In genomic region chr10:75481703-75482102, GRCm38 (mm10) we compare ENCODE assay signal across 24 mouse cellular contexts. TPM values are rescaled to one million over a fixed set of nuclear protein-coding genes. Genes with fewer than 3 reads are reported as not detected.
DNase-seq lines count a peak whose midpoint lies in the region; ATAC-seq and TF ChIP-seq lines count a peak whose summit lies in the region.
"Had no signal": no experiment of that assay in that cellular context is flagged by ENCODE, and none has a peak within 500 bp of the region (broad histone marks: within the 10 kb centered on the region; RNA-seq: fewer than 3 reads in every experiment).

No protein-coding gene starts in this region.

- no peak overlapping the region for H3K9ac ChIP-seq in lung, postnatal 0 days (replicated peaks; ENCODE audit: low read depth)
- H3K9ac ChIP-seq in midbrain, embryonic 11.5 days (ENCODE audit: low read length) = no peak overlapping the region
- H3K9ac ChIP-seq in midbrain, embryonic 14.5 days (replicated peaks; ENCODE audit: low read length) = no peak overlapping the region
- H3K9ac ChIP-seq: embryonic facial prominence, embryonic 12.5 days; forebrain, embryonic 13.5 days; forebrain, embryonic 15.5 days had no signal

- H3K27ac ChIP-seq in lung, postnatal 0 days (ENCODE audit: low read length) = no peak overlapping the region
- no peak overlapping the region for H3K27ac ChIP-seq in midbrain, embryonic 11.5 days (ENCODE audit: low read depth, low read length)
- no peak overlapping the region for H3K27ac ChIP-seq in midbrain, embryonic 14.5 days (replicated peaks; ENCODE audit: low read depth, low read length)
- H3K27ac ChIP-seq: embryonic facial prominence, embryonic 10.5 days; embryonic facial prominence, embryonic 12.5 days; forebrain, embryonic 13.5 days; forebrain, embryonic 15.5 days had no signal

- H3K27me3 ChIP-seq in lung, postnatal 0 days (replicated peaks; ENCODE audit: insufficient read depth, low read length) = no peaks in the 10 kb centered on the region
- no peaks in the 10 kb centered on the region for H3K27me3 ChIP-seq in midbrain, embryonic 11.5 days (ENCODE audit: control insufficient read depth, insufficient read depth, low read length)
- no peaks in the 10 kb centered on the region for H3K27me3 ChIP-seq in midbrain, embryonic 14.5 days (ENCODE audit: control insufficient read depth, insufficient read depth, low read length)
- H3K27me3 ChIP-seq: CH12.LX; embryonic facial prominence, embryonic 12.5 days; forebrain, embryonic 13.5 days; forebrain, embryonic 15.5 days; Patski had no signal

- WGBS in lung, postnatal 0 days = 77% methylated on average over 4 of the region's 4 CpGs
- 68% methylated on average over 4 of the region's 4 CpGs for WGBS in lung, adult 2 months
- WGBS in midbrain, embryonic 11.5 days = 85% methylated on average over 4 of the region's 4 CpGs
- 89% methylated on average over 4 of the region's 4 CpGs for WGBS in midbrain, embryonic 14.5 days

- TF ChIP-seq CTCF in lung, postnatal 0 days (IDR thresholded peaks at IDR 0.05) = no peak
- no peak for TF ChIP-seq CTCF in lung, adult 2 months (IDR thresholded peaks at IDR 0.05; ENCODE audit: insufficient read depth, low read length)

- DNase-seq in heart, adult 11 months = peak; percentile 85
- no peak for DNase-seq in heart, adult 8-10 months (ENCODE audit: low spot score)
- DNase-seq in lung, postnatal 0 days (ENCODE audit: low spot score) = peak; percentile 59
- no peak for DNase-seq in lung, adult 2 months
- peak; percentile 39 for DNase-seq in midbrain, embryonic 11.5 days (ENCODE audit: low spot score, missing footprints)
- DNase-seq in midbrain, embryonic 14.5 days = no peak
- DNase-seq: adrenal gland, adult 8-10 months; adrenal gland, postnatal 14 days; adrenal gland, postnatal 36 days; B cell, adult 2 months; cerebellum, adult 11-12 months; cerebellum, adult 2 months; cerebellum, adult 9-10 months; cerebellum, postnatal 10 days; cerebellum, postnatal 25 days had no signal

- no peak for ATAC-seq in lung, postnatal 0 days
- ATAC-seq in midbrain, embryonic 11.5 days (ENCODE audit: low FRiP score) = no peak
- no peak for ATAC-seq in midbrain, embryonic 14.5 days (ENCODE audit: low FRiP score, low TSS enrichment)
- ATAC-seq: activated CD4-positive, CD25-positive, alpha-beta regulatory T cell, adult 4 months; CD4-positive, CD25-positive, alpha-beta regulatory T cell, adult 4 months; forebrain, embryonic 13.5 days; forebrain, embryonic 15.5 days; Patski had no signal

- H3K9me3 ChIP-seq in lung, postnatal 0 days (ENCODE audit: low read length) = no peaks in the 10 kb centered on the region
- no peaks in the 10 kb centered on the region for H3K9me3 ChIP-seq in midbrain, embryonic 11.5 days (ENCODE audit: control insufficient read depth, low read length)
- no peaks in the 10 kb centered on the region for H3K9me3 ChIP-seq in midbrain, embryonic 14.5 days (ENCODE audit: control insufficient read depth, low read length)
- H3K9me3 ChIP-seq: embryonic facial prominence, embryonic 10.5 days; embryonic facial prominence, embryonic 12.5 days; forebrain, embryonic 13.5 days; forebrain, embryonic 15.5 days; G1E had no signal

- H3K36me3 ChIP-seq in lung, postnatal 0 days (ENCODE audit: insufficient read depth, low read length) = no peaks in the 10 kb centered on the region
- H3K36me3 ChIP-seq in midbrain, embryonic 11.5 days (ENCODE audit: control insufficient read depth, insufficient read depth, low read length) = no peaks in the 10 kb centered on the region
- no peaks in the 10 kb centered on the region for H3K36me3 ChIP-seq in midbrain, embryonic 14.5 days (ENCODE audit: control insufficient read depth, insufficient read depth, low read length)
- H3K36me3 ChIP-seq: embryonic facial prominence, embryonic 10.5 days; embryonic facial prominence, embryonic 12.5 days; forebrain, embryonic 15.5 days; G1E had no signal

- no peak for TF ChIP-seq EP300 in lung, postnatal 0 days (IDR thresholded peaks at IDR 0.05)

- no peak for TF ChIP-seq POLR2A in lung, adult 2 months (IDR thresholded peaks at IDR 0.05; ENCODE audit: borderline replicate concordance, extremely low read depth, low read depth, low read length)

- H3K4me3 ChIP-seq in lung, postnatal 0 days (ENCODE audit: low read depth, low read length) = no peak overlapping the region
- H3K4me3 ChIP-seq in lung, adult 2 months (replicated peaks; ENCODE audit: extremely low read depth, low read depth, low read length) = no peak overlapping the region
- H3K4me3 ChIP-seq in midbrain, embryonic 11.5 days (ENCODE audit: low read depth, low read length) = no peak overlapping the region
- no peak overlapping the region for H3K4me3 ChIP-seq in midbrain, embryonic 14.5 days (replicated peaks; ENCODE audit: low read depth, low read length)
- H3K4me3 ChIP-seq: embryonic facial prominence, embryonic 10.5 days; embryonic facial prominence, embryonic 12.5 days; forebrain, embryonic 13.5 days; forebrain, embryonic 15.5 days had no signal

- H3K4me1 ChIP-seq in lung, postnatal 0 days (ENCODE audit: insufficient read depth, low read depth, low read length) = peaks cover 3% of the 10 kb centered on the region; the same call in 1 of the 2 replicates
- H3K4me1 ChIP-seq in lung, adult 2 months (ENCODE audit: control insufficient read depth, insufficient read depth, low read length) = no peaks in the 10 kb centered on the region
- no peaks in the 10 kb centered on the region for H3K4me1 ChIP-seq in midbrain, embryonic 11.5 days (ENCODE audit: control insufficient read depth, insufficient read depth, low read length)
- no peaks in the 10 kb centered on the region for H3K4me1 ChIP-seq in midbrain, embryonic 14.5 days (ENCODE audit: control insufficient read depth, insufficient read depth, low read length)
- H3K4me1 ChIP-seq: embryonic facial prominence, embryonic 12.5 days; forebrain, embryonic 13.5 days; forebrain, embryonic 15.5 days had no signal

- no peak overlapping the region for H3K4me2 ChIP-seq in lung, postnatal 0 days (replicated peaks; ENCODE audit: low read depth, low read length)
- no peak overlapping the region for H3K4me2 ChIP-seq in midbrain, embryonic 11.5 days
- no peak overlapping the region for H3K4me2 ChIP-seq in midbrain, embryonic 14.5 days (ENCODE audit: low read length)
- H3K4me2 ChIP-seq: embryonic facial prominence, embryonic 12.5 days; forebrain, embryonic 13.5 days; forebrain, embryonic 15.5 days had no signal

RNA-seq across cellular contexts. Expression of gene Snrpd3, which starts 35.6 kb away (rescaled TPM):
- 10 to 100 TPM; 64.0 to 72.6 (median 68.3) TPM for total RNA-seq in heart, adult 8-10 months (2022)
- polyA plus RNA-seq in lung, postnatal 0 days (2015; fragmentation: Nextera tagmentation; extraction: Ambion mirVana) = 61.6 and 65.7 TPM in 2 replicates
- polyA plus RNA-seq in lung, adult 2 months (2012; rRNA removed) = 11.5 and 17.2 TPM in 2 replicates
- 199 and 208 TPM in 2 replicates for polyA plus RNA-seq in midbrain, embryonic 11.5 days (2014; fragmentation: Nextera tagmentation; extraction: Ambion mirVana)
- polyA plus RNA-seq in midbrain, embryonic 14.5 days (2014; fragmentation: Nextera tagmentation; extraction: Ambion mirVana) = 126 and 140 TPM in 2 replicates

RNA-seq across cellular contexts. Expression of gene Gucd1, which starts 36.1 kb away (rescaled TPM):
- 10 to 100 TPM; 34.0 to 37.2 (median 36.1) TPM for total RNA-seq in heart, adult 8-10 months (2022)
- polyA plus RNA-seq in lung, postnatal 0 days (2015; fragmentation: Nextera tagmentation; extraction: Ambion mirVana) = 19.9 and 20.3 TPM in 2 replicates
- 37.0 and 49.1 TPM in 2 replicates for polyA plus RNA-seq in lung, adult 2 months (2012; rRNA removed)
- 27.8 and 36.0 TPM in 2 replicates for polyA plus RNA-seq in midbrain, embryonic 11.5 days (2014; fragmentation: Nextera tagmentation; extraction: Ambion mirVana)
- polyA plus RNA-seq in midbrain, embryonic 14.5 days (2014; fragmentation: Nextera tagmentation; extraction: Ambion mirVana) = 22.4 and 31.5 TPM in 2 replicates

Comparison
In these comparisons a context has a peak if more than half of its experiments do, and no peak if none do; other contexts are left out.
1. DNase-seq: peak in heart, adult 11 months (single experiment), lung, postnatal 0 days (single experiment) and midbrain, embryonic 11.5 days (single experiment); none in heart, adult 8-10 months (single experiment), lung, adult 2 months (single experiment) and midbrain, embryonic 14.5 days (single experiment).